Mouse (Mus musculus) E14TG2a.4 (cell line): ENCODE measurements at regions not wholly inside any gene's neighbourhood (a gene's known extent, or its start where the extent isn't known, plus 50 kb on each side); places are given as distances from the start of the nearest gene placed in this dataset.

Experiments used
- H3K27me3 ChIP-seq: 2 replicates; pipeline ENCODE4 v1.6.1; 2014; ENCODE audit warnings: low read length, control low read depth; ENCODE audit not compliant: insufficient read depth
- H3K36me3 ChIP-seq: 2 replicates; pipeline ENCODE4 v1.6.1; 2014; ENCODE audit warnings: low read length, control low read depth; ENCODE audit not compliant: insufficient read depth
- H3K4me1 ChIP-seq: replicated peaks from 2 replicates; pipeline ENCODE4 v1.6.1; 2014; ENCODE audit warnings: low read depth, low read length, control low read depth
- H3K4me3 ChIP-seq: replicated peaks from 2 replicates; pipeline ENCODE4 v1.5.1; 2014; ENCODE audit warnings: mild to moderate bottlenecking, low read length
- H3K9me3 ChIP-seq: 2 replicates; pipeline ENCODE4 v1.6.1; 2014; ENCODE audit warnings: low read length, control low read depth
- CTCF ChIP-seq: conservative IDR thresholded peaks from 2 replicates; pipeline ENCODE4 v1.5.1; 2014; ENCODE audit warnings: low read length
- NANOG ChIP-seq: IDR thresholded peaks from 2 replicates; pipeline ENCODE4 v1.6.1; 2014; ENCODE audit warnings: borderline replicate concordance, low read length, mixed read lengths
- POU5F1 ChIP-seq: IDR thresholded peaks from 2 replicates; pipeline ENCODE4 v1.6.1; 2014; ENCODE audit warnings: low read length, borderline replicate concordance

DNA sequence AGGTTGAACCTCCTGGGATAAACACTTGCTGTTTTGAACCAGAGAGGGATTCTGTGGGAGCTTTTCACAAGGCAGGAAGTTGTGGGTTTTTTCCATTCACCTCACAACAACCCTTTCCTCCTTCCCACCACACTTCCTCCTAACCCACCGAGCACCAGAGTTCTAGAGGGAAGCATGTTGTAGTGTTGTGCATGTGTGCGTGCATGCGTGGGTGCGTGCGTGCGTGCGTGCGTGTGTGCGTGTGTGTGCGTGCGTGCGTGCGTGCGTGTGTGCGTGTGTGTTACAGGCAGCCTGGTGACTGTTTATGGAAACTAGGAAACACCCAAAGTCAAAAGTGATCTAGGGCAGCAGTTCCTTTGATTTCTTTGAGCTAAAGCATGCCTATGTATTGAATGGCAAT lies 186.5 kb upstream of the Klf7 start:
- Histone ChIP-seq H3K27me3 (no peaks in the 10 kb centered on the region; the same call in 1 of the 2 replicates), H3K9me3 (peaks cover 3% of the 10 kb centered on the region; the same call in 1 of the 2 replicates), H3K4me1 (peaks cover 48% of the 10 kb centered on the region), H3K4me3 (no peak overlapping the region), H3K36me3 (no peaks in the 10 kb centered on the region)
- TF ChIP-seq NANOG (no peak), CTCF (no peak), POU5F1 (no peak)

DNA sequence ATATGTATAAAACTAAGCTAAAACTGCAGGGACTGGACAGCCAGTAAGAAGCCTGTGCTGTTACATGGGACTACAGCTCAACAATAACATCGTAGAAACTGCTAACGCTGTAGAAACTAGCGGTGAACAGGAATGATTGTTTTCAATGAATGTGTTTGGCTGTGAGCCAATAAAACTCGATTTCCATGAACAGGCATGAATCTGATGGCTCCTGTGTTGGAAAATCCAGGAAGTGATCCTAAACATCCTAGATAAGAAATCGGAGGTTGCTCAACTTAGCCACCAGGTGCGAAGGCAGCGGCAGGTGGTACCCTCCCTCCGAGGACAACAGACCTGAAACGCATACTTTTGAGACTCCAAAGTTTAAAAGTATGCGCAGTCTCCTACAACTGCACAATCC lies 186.0 kb upstream of the Klf7 start:
- no peak overlapping the region for H3K4me3 ChIP-seq
- H3K27me3 ChIP-seq = no peaks in the 10 kb centered on the region; the same call in 1 of the 2 replicates
- no peak for TF ChIP-seq CTCF
- H3K36me3 ChIP-seq = no peaks in the 10 kb centered on the region
- peaks cover 51% of the 10 kb centered on the region for H3K4me1 ChIP-seq
- peaks cover 3% of the 10 kb centered on the region; the same call in 1 of the 2 replicates for H3K9me3 ChIP-seq

DNA sequence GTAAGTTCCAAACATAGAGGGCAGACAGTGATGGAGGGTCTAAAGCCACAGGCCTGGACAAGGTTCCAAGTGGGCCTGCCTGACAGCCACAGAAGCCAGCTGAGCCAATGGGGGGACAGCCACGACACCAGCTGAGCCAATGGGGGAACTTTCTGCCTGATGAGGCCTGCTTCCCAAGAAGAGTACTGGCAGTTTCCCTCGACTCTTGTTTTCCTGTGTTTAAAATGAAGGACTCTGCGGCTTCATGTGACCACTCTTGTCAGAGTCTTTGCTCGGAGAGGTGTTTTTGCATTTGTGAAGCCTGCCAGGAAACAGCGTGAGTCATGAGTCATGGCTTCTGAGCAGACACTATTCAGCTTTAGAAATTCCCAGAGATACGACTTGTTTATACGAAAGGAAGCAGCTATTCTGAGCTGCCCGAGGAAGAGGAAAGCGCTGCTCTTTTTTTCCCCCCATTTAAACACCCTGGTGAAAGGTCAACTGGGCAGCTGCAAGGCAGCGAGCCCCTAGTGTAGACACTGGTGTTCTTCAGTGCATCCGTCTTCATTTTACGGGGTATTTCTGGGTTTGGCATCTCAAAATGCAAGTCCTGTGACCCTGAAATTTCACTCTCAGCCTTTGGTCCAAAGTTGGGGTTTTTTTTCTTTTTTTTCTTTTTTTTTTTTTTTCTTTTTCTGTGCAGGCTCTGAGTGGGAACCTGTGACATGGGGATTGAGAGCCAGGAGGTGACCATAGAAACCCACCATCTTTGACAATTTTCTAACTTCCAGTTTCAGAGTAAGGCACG lies 183.5 kb upstream of the Klf7 start:
- no peaks in the 10 kb centered on the region for H3K9me3 ChIP-seq
- H3K27me3 ChIP-seq = no peaks in the 10 kb centered on the region; the same call in 1 of the 2 replicates
- no peaks in the 10 kb centered on the region for H3K36me3 ChIP-seq
- peaks cover 56% of the 10 kb centered on the region for H3K4me1 ChIP-seq
- H3K4me3 ChIP-seq = peak overlapping the region; percentile 41; the same call in 1 of the 2 replicates
- TF ChIP-seq CTCF (no peak), POU5F1 (no peak), NANOG (no peak)

DNA sequence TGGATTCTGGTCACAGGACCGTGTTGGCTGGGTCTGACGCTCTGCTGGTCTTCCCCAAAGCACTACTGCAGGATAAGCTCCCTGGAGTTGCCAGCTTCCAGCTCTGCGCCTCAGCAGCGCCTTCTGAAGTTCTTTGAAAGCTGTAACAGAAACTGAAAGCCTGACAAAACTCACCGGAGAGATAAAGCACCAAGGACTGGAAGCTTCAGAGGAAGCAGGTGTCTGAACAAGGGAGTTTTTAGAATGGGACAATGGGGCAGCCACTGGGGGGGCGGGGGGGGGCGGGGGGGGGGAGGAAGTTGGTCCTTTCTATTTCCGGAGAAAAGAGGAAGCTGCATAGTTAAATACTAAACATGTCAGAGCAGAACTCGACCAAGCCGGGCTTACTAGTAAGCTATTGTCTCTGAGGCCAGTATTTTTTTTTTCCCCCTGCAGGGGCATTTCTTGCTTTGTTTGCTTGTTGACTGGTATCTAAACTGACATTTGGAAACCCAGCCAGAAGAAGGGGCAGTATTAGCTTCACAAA lies 180.8 kb upstream of the Klf7 start:
- Histone ChIP-seq H3K27me3 (no peaks in the 10 kb centered on the region), H3K4me3 (peak overlapping the region; percentile 39; the same call in 1 of the 2 replicates), H3K9me3 (no peaks in the 10 kb centered on the region), H3K36me3 (no peaks in the 10 kb centered on the region), H3K4me1 (peaks cover 67% of the 10 kb centered on the region)
- TF ChIP-seq CTCF = no peak
- no peak for TF ChIP-seq NANOG

DNA sequence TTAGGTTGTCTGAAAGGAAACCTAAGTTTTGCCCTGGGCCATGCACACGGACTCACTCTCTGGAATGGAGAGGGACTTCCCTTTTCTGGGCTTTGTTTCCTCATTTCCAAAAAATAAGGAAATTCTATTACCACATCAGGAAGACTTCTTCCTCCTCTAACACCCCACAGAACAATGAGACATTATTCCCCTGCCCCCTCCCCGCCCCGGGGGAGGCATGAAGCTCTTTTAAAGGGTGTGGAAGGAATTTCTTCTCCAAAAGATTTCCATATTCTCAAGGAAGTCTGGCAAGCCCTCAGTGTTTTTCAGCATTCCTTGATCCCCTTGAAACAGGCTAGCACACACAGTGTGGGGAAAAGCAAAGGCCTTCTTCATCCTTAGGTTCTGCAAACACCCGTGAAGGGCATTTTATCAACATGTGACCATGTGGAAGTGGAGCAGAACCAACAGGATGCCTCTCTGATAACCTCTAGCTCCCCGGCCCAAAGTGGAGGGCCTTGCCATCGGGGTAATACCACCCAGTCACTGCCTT lies 179.5 kb upstream of the Klf7 start:
- no peaks in the 10 kb centered on the region for H3K9me3 ChIP-seq
- TF ChIP-seq NANOG (no peak), POU5F1 (no peak), CTCF (no peak)
- peaks cover 73% of the 10 kb centered on the region for H3K4me1 ChIP-seq
- no peaks in the 10 kb centered on the region for H3K36me3 ChIP-seq
- no peaks in the 10 kb centered on the region for H3K27me3 ChIP-seq
- H3K4me3 ChIP-seq = no peak overlapping the region

DNA sequence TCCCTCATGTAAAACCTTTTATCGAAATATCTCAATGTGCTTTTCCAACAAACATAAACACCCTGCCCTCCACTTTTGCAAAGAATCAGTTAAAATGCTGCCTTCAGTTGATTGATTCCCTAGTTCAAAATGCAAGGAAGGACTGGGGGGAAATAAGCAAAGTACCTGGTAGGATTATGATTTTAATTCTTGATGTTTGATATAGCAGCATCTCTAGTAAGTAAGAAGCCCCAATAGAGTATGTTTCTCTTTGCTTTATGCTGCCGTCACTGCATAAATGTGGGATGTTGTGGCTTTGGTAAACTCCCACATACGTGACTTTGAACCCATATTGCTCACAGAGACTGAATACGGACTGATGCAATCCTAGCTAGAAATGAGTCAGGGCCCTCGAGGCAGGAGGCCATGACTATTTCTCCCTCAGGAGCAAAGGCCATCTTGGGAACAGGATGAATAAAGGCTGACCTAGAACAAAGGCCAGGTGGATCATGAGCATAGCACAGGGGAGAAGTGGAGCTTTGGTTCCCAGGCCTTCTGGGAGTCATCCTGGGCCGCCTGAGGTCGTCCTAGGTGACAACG lies 179.0 kb upstream of the Klf7 start:
- TF ChIP-seq NANOG (no peak), CTCF (no peak), POU5F1 (no peak)
- Histone ChIP-seq H3K4me3 (no peak overlapping the region), H3K27me3 (no peaks in the 10 kb centered on the region), H3K36me3 (no peaks in the 10 kb centered on the region), H3K4me1 (peaks cover 69% of the 10 kb centered on the region), H3K9me3 (no peaks in the 10 kb centered on the region)

DNA sequence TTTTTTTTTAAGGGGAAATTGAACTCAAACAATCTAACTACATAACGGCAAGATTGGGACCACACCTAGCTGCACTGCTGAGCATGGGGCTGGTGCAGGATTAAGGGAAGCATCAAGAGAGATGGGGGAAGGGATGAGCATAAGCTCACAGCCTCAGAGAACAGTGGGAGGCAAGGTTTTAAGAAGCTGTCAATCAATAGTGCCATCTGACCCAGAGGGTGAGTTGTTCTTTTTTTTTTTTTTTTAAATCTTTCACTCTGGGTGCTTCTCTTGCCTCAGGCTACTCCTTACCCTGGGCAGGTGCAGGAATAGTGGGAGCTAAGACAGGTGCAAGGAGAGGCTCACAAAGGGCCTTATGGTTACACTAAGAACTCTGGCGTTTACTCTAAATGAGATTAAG lies 176.9 kb upstream of the Klf7 start:
- TF ChIP-seq NANOG (no peak), CTCF (no peak), POU5F1 (no peak)
- H3K36me3 ChIP-seq = no peaks in the 10 kb centered on the region
- peaks cover 64% of the 10 kb centered on the region for H3K4me1 ChIP-seq
- no peaks in the 10 kb centered on the region for H3K9me3 ChIP-seq
- no peak overlapping the region for H3K4me3 ChIP-seq
- H3K27me3 ChIP-seq = no peaks in the 10 kb centered on the region

DNA sequence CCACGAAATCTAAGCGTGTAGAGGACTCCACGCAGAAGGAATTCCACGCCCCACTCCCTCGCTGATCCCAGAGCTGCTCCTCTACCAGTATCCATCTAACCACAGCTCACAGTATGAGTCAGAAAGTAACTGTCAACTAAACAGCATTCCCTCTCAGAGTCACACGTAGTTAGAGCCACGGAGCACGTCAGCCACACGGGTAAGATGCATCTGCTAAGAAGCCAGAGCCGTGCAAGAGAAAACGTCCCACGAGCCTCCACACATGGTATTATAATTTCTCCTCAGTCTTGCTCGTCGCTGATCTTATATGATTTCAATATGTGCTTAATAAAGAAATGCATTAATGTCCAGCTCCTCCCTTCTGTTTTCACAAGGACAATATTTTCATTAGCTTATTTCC lies 176.1 kb upstream of the Klf7 start:
- H3K9me3 ChIP-seq = no peaks in the 10 kb centered on the region
- H3K27me3 ChIP-seq = no peaks in the 10 kb centered on the region
- no peak overlapping the region for H3K4me3 ChIP-seq
- TF ChIP-seq NANOG (no peak), CTCF (no peak)
- H3K36me3 ChIP-seq = no peaks in the 10 kb centered on the region
- H3K4me1 ChIP-seq = peaks cover 62% of the 10 kb centered on the region
